Mouse (Mus musculus) MEL (cell line): ENCODE measurements around the gene Rbpj. TPM values are rescaled to one million over a fixed set of nuclear protein-coding genes. Genes with fewer than 3 reads are reported as not detected.

ENCODE experiments used
- DNase-seq: peaks from one replicate; pipeline ENCODE4 v3.0.0; 2011; ENCODE audit warnings: low read depth, low spot score
- H3K27ac ChIP-seq: 2 replicates; pipeline ENCODE4 v1.5.1; 2012; ENCODE audit warnings: low read depth, mild to moderate bottlenecking, control low read depth, low read length, moderate library complexity; ENCODE audit not compliant: control insufficient read depth
- H3K27me3 ChIP-seq, 2 experiments: fragments of 150-350 bp in 1 of 2; sonication (generic) in 1 of 2; 2 replicates each; pipeline ENCODE4 v1.6.1; 2012; ENCODE audit warnings: low read length in 2 of 2, mild to moderate bottlenecking in 2 of 2, improper control_type of control experiment in 1 of 2, moderate library complexity in 1 of 2; ENCODE audit not compliant: insufficient read depth in 2 of 2, control insufficient read depth in 1 of 2
- H3K36me3 ChIP-seq, 2 experiments: 2 replicates each; pipeline ENCODE4 v1.6.1; 2012 to 2014; ENCODE audit warnings: low read length in 2 of 2, improper control_type of control experiment in 1 of 2, inconsistent platforms in 1 of 2, mild to moderate bottlenecking in 1 of 2; ENCODE audit not compliant: insufficient read depth in 2 of 2, control insufficient read depth in 1 of 2
- H3K4me1 ChIP-seq, 2 experiments: fragments of 150-350 bp in 1 of 2; sonication (generic) in 1 of 2; 2 replicates each; pipeline ENCODE4 v1.6.1; 2012; ENCODE audit warnings: low read length in 2 of 2, improper control_type of control experiment in 1 of 2, mild to moderate bottlenecking in 1 of 2; ENCODE audit not compliant: insufficient read depth in 2 of 2, control insufficient read depth in 1 of 2
- H3K4me3 ChIP-seq, 2 experiments: fragments of 150-350 bp in 1 of 2; sonication (generic) in 1 of 2; 2 replicates each; pipeline ENCODE4 v1.5.1; 2012; ENCODE audit warnings: low read depth in 2 of 2, low read length in 2 of 2, mild to moderate bottlenecking in 2 of 2, moderate library complexity in 2 of 2, control low read depth in 1 of 2, improper control_type of control experiment in 1 of 2; ENCODE audit not compliant: control insufficient read depth in 1 of 2, insufficient read depth in 1 of 2
- H3K79me2 ChIP-seq: 2 replicates; pipeline ENCODE4 v1.6.1; 2012; ENCODE audit warnings: mild to moderate bottlenecking, low read length, moderate library complexity; ENCODE audit not compliant: control insufficient read depth, poor library complexity, insufficient read depth
- H3K9ac ChIP-seq: 2 replicates; pipeline ENCODE4 v1.6.1; 2012; ENCODE audit warnings: low read depth, mild to moderate bottlenecking, control low read depth, low read length, moderate library complexity; ENCODE audit not compliant: control insufficient read depth, poor library complexity, severe bottlenecking
- H3K9me3 ChIP-seq: fragments of 150-350 bp; sonication (generic); replicated peaks from 2 replicates; pipeline ENCODE4 v1.6.1; 2012; ENCODE audit warnings: mild to moderate bottlenecking, low read length, improper control_type of control experiment, moderate library complexity; ENCODE audit not compliant: insufficient read depth
- CHD1 ChIP-seq: IDR thresholded peaks from 2 replicates; pipeline ENCODE4 v1.6.1; 2012; ENCODE audit warnings: low read depth, mild to moderate bottlenecking, inconsistent platforms, low read length, improper control_type of control experiment
- CTCF ChIP-seq, 3 experiments: IDR thresholded peaks in 2 of 3; conservative IDR thresholded peaks in 1 of 3; 2 replicates each; pipeline ENCODE4 v1.5.1; 2011 to 2012; ENCODE audit warnings: low read length in 3 of 3, low read depth in 2 of 3, mild to moderate bottlenecking in 2 of 3, improper control_type of control experiment in 1 of 3, inconsistent platforms in 1 of 3, mixed read lengths in 1 of 3, moderate library complexity in 1 of 3; ENCODE audit not compliant: control insufficient read depth in 1 of 3, insufficient read depth in 1 of 3, poor library complexity in 1 of 3, severe bottlenecking in 1 of 3
- E2F4 ChIP-seq: IDR thresholded peaks from 2 replicates; pipeline ENCODE4 v1.6.1; 2011; ENCODE audit warnings: low read depth, low read length, improper control_type of control experiment, borderline replicate concordance
- ELF1 ChIP-seq: IDR thresholded peaks from 2 replicates; pipeline ENCODE4 v1.6.1; 2014; ENCODE audit warnings: low read depth, mild to moderate bottlenecking, inconsistent platforms, low read length, improper control_type of control experiment, moderate library complexity
- EP300 ChIP-seq, 2 experiments: IDR thresholded peaks; 2 replicates each; pipeline ENCODE4 v1.6.1; 2011; ENCODE audit warnings: improper control_type of control experiment in 2 of 2, low read length in 2 of 2, low read depth in 1 of 2, mild to moderate bottlenecking in 1 of 2
- GABPA ChIP-seq: IDR thresholded peaks from 2 replicates; pipeline ENCODE4 v1.6.1; 2012; ENCODE audit warnings: low read depth, mild to moderate bottlenecking, inconsistent platforms, low read length, improper control_type of control experiment, moderate library complexity
- GATA1 ChIP-seq: IDR thresholded peaks from 2 replicates; pipeline ENCODE4 v1.6.1; 2011; ENCODE audit warnings: low read depth, low read length, improper control_type of control experiment
- HCFC1 ChIP-seq: IDR thresholded peaks from 2 replicates; pipeline ENCODE4 v1.6.1; 2012; ENCODE audit warnings: low read depth, mild to moderate bottlenecking, inconsistent platforms, low read length, improper control_type of control experiment, moderate library complexity
- JUND ChIP-seq: IDR thresholded peaks from 2 replicates; pipeline ENCODE4 v1.6.1; 2011; ENCODE audit warnings: low read depth, mild to moderate bottlenecking, improper control_type of control experiment, low read length
- KAT2A ChIP-seq: conservative IDR thresholded peaks from 2 replicates; pipeline ENCODE4 v1.6.1; 2012; ENCODE audit warnings: low read depth, low read length, improper control_type of control experiment, inconsistent platforms
- MAFK ChIP-seq: IDR thresholded peaks from 2 replicates; pipeline ENCODE4 v1.6.1; 2011; ENCODE audit warnings: low read depth, mild to moderate bottlenecking, low read length, improper control_type of control experiment, borderline replicate concordance
- MXI1 ChIP-seq: IDR thresholded peaks from 2 replicates; pipeline ENCODE4 v1.6.1; 2011; ENCODE audit warnings: mild to moderate bottlenecking, low read depth, low read length, improper control_type of control experiment
- MYB ChIP-seq: IDR thresholded peaks from 2 replicates; pipeline ENCODE4 v1.6.1; 2011; ENCODE audit warnings: mild to moderate bottlenecking, low read depth, low read length, improper control_type of control experiment
- NELFE ChIP-seq: IDR thresholded peaks from 2 replicates; pipeline ENCODE4 v1.6.1; 2011; ENCODE audit warnings: low read depth, low read length, improper control_type of control experiment
- NRF1 ChIP-seq: IDR thresholded peaks from 2 replicates; pipeline ENCODE4 v1.6.1; 2014; ENCODE audit warnings: low read depth, mild to moderate bottlenecking, inconsistent platforms, low read length, improper control_type of control experiment, moderate library complexity; ENCODE audit not compliant: poor library complexity, insufficient read depth, severe bottlenecking
- POLR2AphosphoS5 ChIP-seq: IDR thresholded peaks from 2 replicates; pipeline ENCODE4 v1.6.1; 2012; ENCODE audit warnings: low read depth, borderline replicate concordance, mild to moderate bottlenecking, inconsistent platforms, low read length, moderate library complexity, mixed read lengths
- SMC3 ChIP-seq: IDR thresholded peaks from 2 replicates; pipeline ENCODE4 v1.6.1; 2011; ENCODE audit warnings: low read depth, low read length, improper control_type of control experiment
- TAL1 ChIP-seq: IDR thresholded peaks from 2 replicates; pipeline ENCODE4 v1.6.1; 2012; ENCODE audit warnings: mild to moderate bottlenecking, inconsistent platforms, low read length, moderate library complexity, mixed read lengths
- TCF12 ChIP-seq: IDR thresholded peaks from 2 replicates; pipeline ENCODE4 v1.6.1; 2014; ENCODE audit warnings: low read depth, mild to moderate bottlenecking, inconsistent platforms, low read length, improper control_type of control experiment, moderate library complexity
- USF2 ChIP-seq, 2 experiments: IDR thresholded peaks; 2 replicates each; pipeline ENCODE4 v1.6.1; 2011 to 2012; ENCODE audit warnings: improper control_type of control experiment in 2 of 2, low read length in 2 of 2, borderline replicate concordance in 1 of 2, inconsistent platforms in 1 of 2, low read depth in 1 of 2, mild to moderate bottlenecking in 1 of 2; ENCODE audit not compliant: insufficient read depth in 1 of 2
- ZC3H11A ChIP-seq: IDR thresholded peaks from 2 replicates; pipeline ENCODE4 v1.6.1; 2012; ENCODE audit warnings: low read depth, mild to moderate bottlenecking, inconsistent platforms, low read length, improper control_type of control experiment
- ZMIZ1 ChIP-seq: IDR thresholded peaks from 2 replicates; pipeline ENCODE4 v1.6.1; 2012; ENCODE audit warnings: low read depth, mild to moderate bottlenecking, inconsistent platforms, low read length, improper control_type of control experiment, moderate library complexity
- polyA plus RNA-seq, 2 experiments: library from polyadenylated mRNA; stranded (reverse) in 1 of 2; unstranded in 1 of 2; fragments of >175 nt in 1 of 2; fragments of >200 nt in 1 of 2; gene quantifications; 2 replicates each; pipeline versions ENCODE4 v1.2.1 to v1.2.4; 2012; ENCODE audit warnings: low replicate concordance in 2 of 2, low read depth in 1 of 2; ENCODE audit not compliant: insufficient read length in 2 of 2, insufficient read depth in 1 of 2, missing spikeins in 1 of 2
- total RNA-seq: library from RNA; depleted of rRNA; stranded (reverse); fragments of 300-350 nt; gene quantifications from 2 replicates; pipeline ENCODE4 v1.2.3, GENCODE M21; 2012; rRNA removed

Rbpj gene
- total RNA-seq (6.0 and 6.5 TPM in 2 replicates), polyA plus RNA-seq (10 to 100 TPM; 19.1 to 34.5 TPM)

GRCm38 (mm10) chr5:53465883-53466282 lies at the start of gene Rbpj:
TSS of gene Rbpj (plus strand) at chr5:53466152.
- H3K4me1 ChIP-seq, result no peaks in the 10 kb centered on the region
- H3K79me2 ChIP-seq, result no peaks in the 10 kb centered on the region
- H3K9me3 ChIP-seq, result no peaks in the 10 kb centered on the region
- H3K36me3 ChIP-seq, result no peaks in the 10 kb centered on the region
- H3K9ac ChIP-seq, result no peak within 1 kb of the TSS
- H3K27me3 ChIP-seq, result no peaks in the 10 kb centered on the region
- no peak within 1 kb of the TSS for H3K4me3 ChIP-seq
- no peak for DNase-seq
- TF ChIP-seq CHD1 (no peak), TAL1 (no peak), SMC3 (no peak), NELFE (no peak), TCF12 (no peak), HCFC1 (no peak), USF2 (IDR thresholded peaks at IDR 0.05; ENCODE audit: borderline replicate concordance in 1 of 2, insufficient read depth in 1 of 2, low read depth in 1 of 2, low read length in 2 of 2) (no peak), GABPA (no peak), JUND (no peak), KAT2A (no peak), EP300 (IDR thresholded peaks at IDR 0.05; ENCODE audit: low read depth in 1 of 2, low read length in 2 of 2) (no peak), POLR2AphosphoS5 (no peak), GATA1 (no peak)
- TF ChIP-seq, all 39 proteins: peak for 0
- H3K27ac ChIP-seq, result no peak within 1 kb of the TSS

GRCm38 (mm10) chr5:53420777-53421176 lies 45.2 kb upstream of the Rbpj start:
- H3K27ac ChIP-seq, result no peak overlapping the region
- H3K4me1 ChIP-seq, result no peaks in the 10 kb centered on the region
- no peak overlapping the region for H3K4me3 ChIP-seq
- no peak for DNase-seq
- no peak overlapping the region for H3K9ac ChIP-seq
- no peak for TF ChIP-seq ELF1
- TF ChIP-seq GABPA, result no peak
- no peak for TF ChIP-seq KAT2A
- TF ChIP-seq MXI1, result no peak
- no peak for TF ChIP-seq USF2 (IDR thresholded peaks at IDR 0.05; ENCODE audit: borderline replicate concordance in 1 of 2, insufficient read depth in 1 of 2, low read depth in 1 of 2, low read length in 2 of 2)
- no peak for TF ChIP-seq ZMIZ1
- TF ChIP-seq ZC3H11A, result no peak
- TF ChIP-seq CTCF (IDR thresholded peaks at IDR 0.05 in 2 of 3, conservative IDR thresholded peaks at IDR 0.05 in 1 of 3; ENCODE audit: control insufficient read depth in 1 of 3, insufficient read depth in 1 of 3, low read depth in 2 of 3, low read length in 3 of 3, poor library complexity in 1 of 3, severe bottlenecking in 1 of 3), result no peak
- TF ChIP-seq GATA1, result no peak
- no peak for TF ChIP-seq CHD1
- TF ChIP-seq EP300 (IDR thresholded peaks at IDR 0.05; ENCODE audit: low read depth in 1 of 2, low read length in 2 of 2), result no peak
- no peak for TF ChIP-seq MAFK
- no peak for TF ChIP-seq MYB
- TF ChIP-seq NRF1, result no peak
- TF ChIP-seq E2F4, result no peak
- no peaks in the 10 kb centered on the region for H3K27me3 ChIP-seq
- H3K36me3 ChIP-seq, result no peaks in the 10 kb centered on the region
- no peaks in the 10 kb centered on the region for H3K9me3 ChIP-seq
- no peaks in the 10 kb centered on the region for H3K79me2 ChIP-seq
